Mouse (Mus musculus) forebrain, embryonic 15.5 days (tissue): ENCODE results near the gene Gmip. TPM values are rescaled to one million over a fixed set of nuclear protein-coding genes. Genes with fewer than 3 reads are reported as not detected.

Experiments used
- ATAC-seq: fragments of 200-750 bp; cut with Nextera tagmentation; replicated peaks from 2 replicates; pipeline ENCODE4 v1.8.0; 2017; ENCODE audit warnings: mild to moderate bottlenecking, moderate TSS enrichment, moderate library complexity
- H3K27ac ChIP-seq: fragments of 300-500 bp; sonication (generic); replicated peaks from 2 replicates; pipeline ENCODE4 v1.5.1; 2015; ENCODE audit warnings: mild to moderate bottlenecking, inconsistent platforms
- H3K27me3 ChIP-seq: fragments of 300-500 bp; sonication (generic); 2 replicates; pipeline ENCODE4 v1.6.1; 2015; ENCODE audit warnings: inconsistent platforms
- H3K36me3 ChIP-seq: fragments of 300-500 bp; sonication (generic); 2 replicates; pipeline ENCODE4 v1.6.1; 2015; ENCODE audit warnings: mild to moderate bottlenecking, inconsistent platforms
- H3K4me1 ChIP-seq: fragments of 300-500 bp; sonication (generic); 2 replicates; pipeline ENCODE4 v1.6.1; 2015; ENCODE audit warnings: inconsistent platforms
- H3K4me2 ChIP-seq: fragments of 300-500 bp; sonication (generic); replicated peaks from 2 replicates; pipeline ENCODE4 v1.6.1; 2015; ENCODE audit warnings: mild to moderate bottlenecking, inconsistent platforms
- H3K4me3 ChIP-seq: fragments of 300-500 bp; sonication (generic); 2 replicates; pipeline ENCODE4 v1.5.1; 2015; ENCODE audit warnings: mild to moderate bottlenecking, inconsistent platforms
- H3K9ac ChIP-seq: fragments of 300-500 bp; sonication (generic); replicated peaks from 2 replicates; pipeline ENCODE4 v1.6.1; 2015; ENCODE audit warnings: mild to moderate bottlenecking, inconsistent platforms
- H3K9me3 ChIP-seq: fragments of 300-500 bp; sonication (generic); 2 replicates; pipeline ENCODE4 v1.6.1; 2016; ENCODE audit warnings: inconsistent platforms
- WGBS: fragments of 180-500 bp; shearing (Covaris S2); methylation state at CpG from one replicate; pipeline ENCODE4 v1.1.7; 2015; ENCODE audit warnings: mixed read lengths; 5-methylcytosine and 5-hydroxymethylcytosine counted together
- polyA plus RNA-seq: library from polyadenylated mRNA; unstranded; fragments of >200 nt; fragmentation: Nextera tagmentation; extraction: Ambion mirVana; gene quantifications from 2 replicates; pipeline ENCODE4 v1.2.1, GENCODE M21; 2015

The Gmip gene
- 42.4 and 44.4 TPM in 2 replicates for polyA plus RNA-seq

DNA sequence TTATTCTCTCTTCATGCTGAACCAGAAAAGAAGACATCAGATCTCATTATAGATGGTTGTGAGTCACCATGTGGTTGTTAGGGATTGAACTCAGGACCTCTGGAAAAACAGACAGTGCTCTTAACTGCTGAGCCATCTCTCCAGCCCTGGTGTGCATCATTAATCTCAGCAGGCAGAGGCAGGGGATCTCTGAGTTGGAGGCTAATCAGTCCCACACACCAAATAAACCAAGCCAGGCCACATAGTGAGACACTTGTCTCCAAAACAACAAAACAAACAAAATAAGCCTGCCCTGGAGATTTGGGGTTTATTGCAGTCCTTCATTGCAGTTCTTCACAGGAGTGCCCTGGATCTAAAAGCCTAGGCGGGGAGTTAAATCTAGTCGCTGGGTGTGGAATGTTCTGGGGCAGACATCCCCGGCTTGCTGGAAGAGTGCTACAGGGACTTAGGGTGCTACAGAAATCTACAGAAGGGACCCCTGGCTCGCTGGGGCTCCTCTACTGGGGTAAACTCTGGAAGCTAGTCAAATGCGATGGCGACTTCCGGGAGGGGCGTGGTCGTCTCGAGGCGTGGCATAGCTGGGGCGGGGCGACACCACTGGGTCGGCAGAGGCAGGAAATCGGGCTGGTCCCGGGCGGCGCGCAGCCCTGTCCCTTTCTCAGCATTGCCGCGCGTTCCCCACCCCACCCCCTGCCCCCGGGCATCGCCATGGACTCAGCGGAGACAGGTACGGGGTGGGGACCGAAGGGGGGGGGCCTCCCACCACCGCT, at the start of gene Gmip:
Gmip (plus strand) TSS at position 586 of the 770 bp plus-strand sequence.
- peak within 1 kb of the TSS; percentile 69 for H3K9ac ChIP-seq
- 7% methylated on average over 28 of the region's 28 CpGs for WGBS
- ATAC-seq: peak; percentile 70
- peak within 1 kb of the TSS; percentile 68 for H3K4me2 ChIP-seq
- H3K4me1 ChIP-seq: peaks cover 14% of the 10 kb centered on the region
- peak within 1 kb of the TSS; percentile 61 for H3K4me3 ChIP-seq
- H3K27me3 ChIP-seq: no peaks in the 10 kb centered on the region
- peak within 1 kb of the TSS; percentile 75 for H3K27ac ChIP-seq
- no peaks in the 10 kb centered on the region for H3K9me3 ChIP-seq
- H3K36me3 ChIP-seq: peaks cover 63% of the 10 kb centered on the region

DNA sequence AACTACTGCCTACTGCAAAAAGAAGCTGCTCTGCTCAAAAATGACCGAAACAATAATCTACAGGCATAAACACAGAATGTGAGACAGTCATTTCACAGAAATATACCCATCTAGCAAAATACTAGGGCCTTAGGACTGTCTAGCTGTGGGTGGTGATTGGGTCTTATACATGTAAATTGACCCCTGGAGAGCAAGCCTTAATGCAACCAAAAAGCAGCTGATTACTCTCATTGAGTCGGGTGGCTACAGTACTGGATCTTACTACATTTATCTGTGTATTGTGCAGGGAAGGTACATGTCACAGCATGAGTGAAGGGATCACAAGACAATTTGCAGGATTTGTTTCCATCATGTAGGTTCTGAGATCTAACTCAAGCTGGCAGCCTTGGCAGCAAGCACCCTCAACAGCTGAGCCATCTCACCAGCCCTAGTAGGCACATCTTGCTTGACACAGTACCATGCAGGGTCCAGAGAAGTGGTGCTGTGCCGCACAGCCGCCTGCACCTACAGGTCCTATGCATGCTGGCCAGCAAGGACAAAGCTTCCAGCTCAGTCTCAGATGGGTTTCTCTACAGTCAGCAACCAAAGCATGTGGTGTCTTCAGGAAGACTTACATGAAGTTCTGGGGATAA, 46.5 kb upstream of the Gmip start:
- Histone ChIP-seq H3K4me2 (no peak overlapping the region), H3K36me3 (peaks cover 61% of the 10 kb centered on the region), H3K27me3 (no peaks in the 10 kb centered on the region), H3K4me3 (no peak overlapping the region), H3K9ac (no peak overlapping the region), H3K27ac (no peak overlapping the region), H3K9me3 (peaks cover 8% of the 10 kb centered on the region; the same call in 1 of the 2 replicates), H3K4me1 (no peaks in the 10 kb centered on the region)
- ATAC-seq: no peak
- 89% methylated on average over 4 of the region's 4 CpGs for WGBS

DNA sequence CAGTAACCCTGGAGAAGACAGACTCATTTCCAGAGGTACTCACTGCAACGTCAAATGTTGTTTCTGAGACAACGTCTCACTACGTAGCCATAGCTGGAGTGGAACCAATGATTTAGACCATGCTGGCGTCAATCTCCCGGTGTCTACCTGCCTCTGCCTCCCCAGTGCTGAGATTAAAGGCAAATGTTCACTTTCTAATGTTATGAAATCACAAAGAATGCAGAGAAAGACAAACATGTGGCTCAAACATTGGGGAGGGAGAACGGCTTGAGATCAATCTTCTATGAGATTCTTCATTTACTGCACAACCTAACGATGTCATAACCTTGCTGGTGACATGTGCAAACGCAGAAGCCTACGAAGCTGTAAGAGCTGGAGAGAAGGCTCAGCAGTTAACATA, 37.3 kb upstream of the Gmip start:
- H3K4me1 ChIP-seq: peaks cover 33% of the 10 kb centered on the region
- 90% methylated on average over 9 of the region's 9 CpGs for WGBS
- no peak overlapping the region for H3K9ac ChIP-seq
- H3K9me3 ChIP-seq: peaks cover 4% of the 10 kb centered on the region; the same call in 1 of the 2 replicates
- no peak for ATAC-seq
- H3K36me3 ChIP-seq: peaks cover 31% of the 10 kb centered on the region
- no peak overlapping the region for H3K27ac ChIP-seq
- no peaks in the 10 kb centered on the region for H3K27me3 ChIP-seq
- no peak overlapping the region for H3K4me3 ChIP-seq
- no peak overlapping the region for H3K4me2 ChIP-seq

DNA sequence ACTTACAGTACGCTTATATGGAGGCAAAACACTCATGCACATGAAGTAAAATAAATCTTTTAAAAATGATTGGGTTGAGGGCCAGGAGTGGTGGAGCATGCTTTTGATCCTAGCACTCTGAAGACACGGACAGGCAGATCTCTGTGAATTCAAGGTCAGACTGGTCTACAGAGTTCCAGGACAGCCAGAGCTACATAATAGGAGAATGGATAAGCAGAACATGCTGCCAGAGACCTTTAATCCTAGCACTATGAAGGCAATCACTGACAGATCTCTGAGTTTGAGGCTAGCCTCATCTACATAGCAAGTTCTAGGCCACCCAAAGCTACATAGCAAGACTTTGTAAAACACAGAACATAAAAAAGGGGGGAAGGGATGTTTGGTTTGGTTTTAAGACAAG, 36.4 kb upstream of the Gmip start:
- Histone ChIP-seq H3K4me1 (peaks cover 33% of the 10 kb centered on the region), H3K4me3 (no peak overlapping the region), H3K9me3 (no peaks in the 10 kb centered on the region), H3K27ac (no peak overlapping the region), H3K36me3 (peaks cover 22% of the 10 kb centered on the region), H3K4me2 (no peak overlapping the region), H3K27me3 (no peaks in the 10 kb centered on the region), H3K9ac (no peak overlapping the region)
- WGBS: 88% methylated on average over 2 of the region's 2 CpGs
- no peak for ATAC-seq

DNA sequence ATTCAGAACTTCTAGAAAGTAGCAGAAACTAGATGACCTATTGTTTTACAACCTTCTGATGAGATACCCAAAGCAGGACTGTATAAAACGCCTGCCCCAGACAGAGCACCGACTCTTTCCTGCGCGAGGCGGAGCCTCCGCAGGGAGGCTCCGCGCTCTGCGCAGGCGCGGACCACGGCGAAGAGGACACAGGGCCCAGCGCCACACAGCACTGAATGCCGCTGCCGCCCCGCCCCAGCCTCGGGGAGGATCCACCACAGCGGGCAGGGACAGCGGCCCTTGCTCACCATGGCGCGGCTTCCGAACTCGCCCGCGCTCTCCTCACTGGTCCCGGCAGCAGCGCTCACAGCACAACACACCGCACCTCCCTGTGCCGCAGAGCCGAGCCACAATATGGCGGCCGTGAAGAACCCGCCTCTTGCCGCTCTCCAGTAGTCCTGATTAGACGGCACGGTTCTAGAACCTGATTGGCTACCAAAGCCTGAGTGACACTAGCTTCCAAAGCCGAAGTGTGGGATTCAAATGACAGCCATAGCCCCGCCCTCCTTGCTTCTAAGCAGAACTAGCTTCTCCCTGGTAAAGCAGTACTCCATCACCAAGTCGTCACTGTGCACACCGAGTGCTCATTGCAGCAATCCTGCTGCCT, 33.9 kb upstream of the Gmip start, which contains the start of gene Gm20422:
Gm20422 (minus strand) TSS at position 384 of the 646 bp plus-strand sequence.
- H3K27me3 ChIP-seq: no peaks in the 10 kb centered on the region
- H3K4me1 ChIP-seq: peaks cover 33% of the 10 kb centered on the region
- under 1% methylated on average over 41 of the region's 41 CpGs for WGBS
- peak within 1 kb of the TSS; percentile 55 for H3K4me2 ChIP-seq
- peak within 1 kb of the TSS; percentile 92 for H3K9ac ChIP-seq
- peak within 1 kb of the TSS; percentile 64 for H3K4me3 ChIP-seq
- no peaks in the 10 kb centered on the region for H3K36me3 ChIP-seq
- ATAC-seq: peak; percentile 99
- no peaks in the 10 kb centered on the region for H3K9me3 ChIP-seq
- peak within 1 kb of the TSS; percentile 99 for H3K27ac ChIP-seq

- Histone ChIP-seq H3K27me3 (no peaks in the 10 kb centered on the region), H3K36me3 (no peaks in the 10 kb centered on the region), H3K27ac (peak overlapping the region; percentile 99), H3K4me3 (peak overlapping the region; percentile 64), H3K4me2 (peak overlapping the region; percentile 55), H3K9ac (no peak overlapping the region), H3K9me3 (no peaks in the 10 kb centered on the region), H3K4me1 (peaks cover 33% of the 10 kb centered on the region)
- WGBS: 62% methylated on average over 2 of the region's 2 CpGs
- peak; percentile 41; the same call in 1 of the 2 replicates for ATAC-seq
These were observed 33.3 kb upstream of the Gmip start for GRCm38 (mm10) chr8:69775149-69775534.

GRCm38 (mm10) chr8:69777111-69777510, 31.4 kb upstream of the Gmip start:
- 68% methylated on average over 12 of the region's 12 CpGs for WGBS
- H3K4me2 ChIP-seq: no peak overlapping the region
- no peak for ATAC-seq
- no peak overlapping the region for H3K27ac ChIP-seq
- no peaks in the 10 kb centered on the region for H3K36me3 ChIP-seq
- H3K4me1 ChIP-seq: peaks cover 20% of the 10 kb centered on the region
- H3K9ac ChIP-seq: no peak overlapping the region
- H3K27me3 ChIP-seq: no peaks in the 10 kb centered on the region
- H3K4me3 ChIP-seq: no peak overlapping the region
- H3K9me3 ChIP-seq: no peaks in the 10 kb centered on the region

- H3K4me1 ChIP-seq: peaks cover 24% of the 10 kb centered on the region
- WGBS: 90% methylated on average over 5 of the region's 5 CpGs
- no peak overlapping the region for H3K27ac ChIP-seq
- no peak for ATAC-seq
- H3K36me3 ChIP-seq: peaks cover 6% of the 10 kb centered on the region; the same call in 1 of the 2 replicates
- no peak overlapping the region for H3K4me2 ChIP-seq
- no peaks in the 10 kb centered on the region for H3K27me3 ChIP-seq
- H3K9me3 ChIP-seq: no peaks in the 10 kb centered on the region
- H3K4me3 ChIP-seq: no peak overlapping the region
- H3K9ac ChIP-seq: no peak overlapping the region
These were observed 19.4 kb upstream of the Gmip start for GRCm38 (mm10) chr8:69789105-69789504.

DNA sequence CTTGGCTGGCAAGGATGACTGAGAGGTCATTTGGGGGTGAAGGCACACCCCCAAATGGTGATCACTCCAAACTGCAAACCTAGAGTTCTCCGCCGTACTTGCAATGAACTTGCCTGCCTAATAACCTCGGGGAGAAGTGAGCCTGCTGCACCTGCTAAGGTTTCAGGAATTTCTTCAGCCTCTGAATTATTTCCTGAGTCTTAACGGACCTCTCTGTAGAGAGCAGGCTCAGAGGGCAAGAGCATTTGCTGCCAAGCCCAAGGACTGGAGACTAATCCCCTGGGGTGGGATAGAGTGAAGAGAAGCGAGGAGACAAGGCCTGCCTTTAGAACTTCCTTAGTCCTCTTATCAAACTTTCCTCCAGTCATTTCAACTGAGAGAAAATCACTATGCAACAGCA, 18.7 kb upstream of the Gmip start:
- Histone ChIP-seq H3K9ac (no peak overlapping the region), H3K27me3 (no peaks in the 10 kb centered on the region), H3K27ac (no peak overlapping the region), H3K9me3 (no peaks in the 10 kb centered on the region), H3K36me3 (peaks cover 10% of the 10 kb centered on the region; the same call in 1 of the 2 replicates), H3K4me3 (no peak overlapping the region), H3K4me1 (peaks cover 24% of the 10 kb centered on the region), H3K4me2 (peak overlapping the region; percentile 89)
- WGBS: 68% methylated on average over 5 of the region's 5 CpGs
- ATAC-seq: no peak

- WGBS: 26% methylated on average over 11 of the region's 11 CpGs
- ATAC-seq: no peak; the same call in 1 of the 2 replicates
- H3K36me3 ChIP-seq: peaks cover 17% of the 10 kb centered on the region
- H3K4me1 ChIP-seq: peaks cover 24% of the 10 kb centered on the region
- no peaks in the 10 kb centered on the region for H3K9me3 ChIP-seq
- H3K4me3 ChIP-seq: peak overlapping the region; percentile 100
- H3K27me3 ChIP-seq: no peaks in the 10 kb centered on the region
- H3K9ac ChIP-seq: peak overlapping the region; percentile 98; the same call in 1 of the 2 replicates
- H3K27ac ChIP-seq: peak overlapping the region; percentile 80; the same call in 1 of the 2 replicates
- peak overlapping the region; percentile 89 for H3K4me2 ChIP-seq
These were observed 18.1 kb upstream of the Gmip start for GRCm38 (mm10) chr8:69790364-69790763.

DNA sequence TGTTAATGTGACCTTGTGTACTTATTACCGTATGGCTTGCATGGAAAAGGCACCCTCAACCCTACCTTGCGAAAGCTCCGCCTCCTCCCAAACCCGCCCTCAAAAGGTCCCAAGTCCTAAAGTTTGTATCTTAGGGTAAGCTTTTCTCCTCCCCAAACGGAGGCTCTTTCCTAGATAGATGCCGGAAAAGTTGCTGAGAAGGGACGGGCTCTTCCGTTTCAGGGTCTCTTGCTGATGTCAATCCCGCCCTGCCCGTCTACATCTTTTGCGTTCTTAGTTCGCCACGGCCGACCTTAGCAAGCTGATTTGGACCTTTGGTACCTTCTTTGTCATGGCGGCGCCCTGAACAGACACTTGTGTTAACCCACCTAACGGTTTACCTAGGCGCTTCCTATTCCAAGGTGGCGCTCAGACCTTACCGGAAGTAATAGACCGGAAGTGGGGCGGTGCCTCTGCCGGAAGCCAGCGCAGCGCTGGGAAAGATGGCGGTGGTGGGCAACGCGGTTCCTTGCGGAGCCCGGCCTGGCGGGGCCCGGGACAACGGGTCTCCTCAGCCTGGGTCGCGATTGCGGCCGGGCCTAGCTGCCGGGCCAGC, 17.6 kb upstream of the Gmip start, which contains the start of the genes Atp13a1 and Zfp866:
Atp13a1 (plus strand) TSS at position 391 of the 595 bp plus-strand sequence.
Zfp866 (minus strand) TSS at position 406 of the 595 bp plus-strand sequence.
- Histone ChIP-seq H3K9me3 (no peaks in the 10 kb centered on the region), H3K9ac (peak within 1 kb of the TSS; percentile 98), H3K27ac (peak within 1 kb of the TSS; percentile 80), H3K4me3 (peak within 1 kb of the TSS; percentile 100), H3K36me3 (peaks cover 19% of the 10 kb centered on the region), H3K27me3 (no peaks in the 10 kb centered on the region), H3K4me1 (peaks cover 24% of the 10 kb centered on the region), H3K4me2 (peak within 1 kb of the TSS; percentile 89)
- peak; percentile 94 for ATAC-seq
- whole genome bisulfite sequencing: under 1% methylated on average over 38 of the region's 38 CpGs
